Mouse (Mus musculus): ENCODE results near the gene Deup1. TPM values are rescaled to one million over a fixed set of nuclear protein-coding genes. Genes with fewer than 3 reads are reported as not detected.

The Deup1 gene
- polyA plus RNA-seq, 1 experiment from 2014 or later = 0.21 TPM

DNA sequence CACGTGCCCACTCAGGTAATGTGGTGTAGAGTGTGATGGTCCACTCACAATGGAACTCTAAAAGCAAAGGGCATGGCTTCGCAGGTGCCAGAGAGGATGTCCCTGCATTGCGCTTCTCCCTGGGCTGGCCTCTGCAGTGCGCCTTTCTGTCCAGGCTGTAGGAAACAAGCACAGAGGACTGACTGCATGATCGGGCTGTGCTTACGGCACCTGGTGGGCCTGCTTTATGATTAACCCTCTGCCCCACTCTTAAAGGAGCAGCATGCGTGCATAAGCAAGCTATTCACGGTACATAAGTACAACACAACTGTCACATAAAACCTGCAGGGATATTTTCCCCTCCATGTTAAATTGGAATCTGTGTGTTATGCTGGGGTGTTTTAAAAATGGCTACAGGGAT is 24.6 kb downstream of the Deup1 start:
- DNase-seq (ENCODE audit: low spot score) = no peak
- WGBS = 81% methylated on average over 8 of the region's 8 CpGs
- ATAC-seq (ENCODE audit: insufficient number of reproducible peaks, low FRiP score, low TSS enrichment, low read depth) = no peak

DNA sequence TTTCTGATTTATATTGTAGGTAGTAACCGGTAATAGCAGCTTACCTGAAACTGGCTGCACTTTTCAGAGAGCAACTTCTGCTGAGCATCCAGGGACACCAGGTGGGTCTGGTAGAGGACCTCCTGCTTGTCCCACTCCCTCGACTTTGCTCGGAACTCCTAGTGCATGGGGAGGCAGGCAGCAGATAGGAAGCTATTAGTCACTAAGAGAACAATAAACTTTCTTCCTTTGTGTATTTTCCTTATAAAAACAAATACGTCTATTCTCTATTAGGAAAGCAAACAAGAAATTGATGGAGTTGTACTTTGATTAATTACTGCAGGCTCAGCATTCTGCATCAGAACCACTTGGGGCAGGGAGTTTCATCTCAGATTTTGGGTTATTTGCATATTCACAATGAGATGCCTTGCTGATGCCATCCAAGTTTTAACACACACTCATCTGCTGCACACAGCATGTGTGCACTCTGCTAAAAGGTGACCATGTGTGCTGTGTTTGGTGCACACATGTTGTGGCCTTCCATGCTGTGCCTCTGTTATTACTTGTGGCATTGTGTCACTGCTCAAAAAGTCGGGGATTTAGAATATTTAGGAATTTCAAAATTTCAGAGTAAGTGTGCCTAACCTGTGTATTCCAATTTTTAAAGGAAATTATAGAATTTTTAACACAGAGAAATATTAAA is 26.7 kb downstream of the Deup1 start:
- WGBS = 72% methylated on average over 5 of the region's 5 CpGs
- Histone ChIP-seq H3K4me2 (ENCODE audit: low read depth, severe bottlenecking) (no peak overlapping the region), H3K4me1 (ENCODE audit: control insufficient read depth, insufficient read depth, low read length) (no peaks in the 10 kb centered on the region; the same call in 1 of the 2 replicates), H3K9me3 (ENCODE audit: control insufficient read depth, low read length) (no peaks in the 10 kb centered on the region), H3K9ac (ENCODE audit: low read length) (no peak overlapping the region), H3K27ac (replicated peaks; ENCODE audit: low read depth, low read length) (no peak overlapping the region), H3K36me3 (ENCODE audit: control insufficient read depth, insufficient read depth, low read length) (no peaks in the 10 kb centered on the region), H3K27me3 (ENCODE audit: control insufficient read depth, insufficient read depth, low read length) (no peaks in the 10 kb centered on the region), H3K4me3 (ENCODE audit: low read depth, low read length) (no peak overlapping the region)
- DNase-seq (ENCODE audit: low spot score) (no peak), ATAC-seq (ENCODE audit: insufficient number of reproducible peaks, low FRiP score, low TSS enrichment, low read depth) (no peak)

More for the DNA sequence above, 24.6 kb downstream of the Deup1 start:
- no peaks in the 10 kb centered on the region for H3K9me3 ChIP-seq (ENCODE audit: control insufficient read depth, low read length)
- no peak overlapping the region for H3K4me2 ChIP-seq (ENCODE audit: low read depth, severe bottlenecking)
- H3K36me3 ChIP-seq (ENCODE audit: control insufficient read depth, insufficient read depth, low read length) = no peaks in the 10 kb centered on the region
- H3K9ac ChIP-seq (ENCODE audit: low read length) = no peak overlapping the region
- no peaks in the 10 kb centered on the region; the same call in 1 of the 2 replicates for H3K4me1 ChIP-seq (ENCODE audit: control insufficient read depth, insufficient read depth, low read length)
- H3K27me3 ChIP-seq (ENCODE audit: control insufficient read depth, insufficient read depth, low read length) = no peaks in the 10 kb centered on the region
- H3K27ac ChIP-seq (replicated peaks; ENCODE audit: low read depth, low read length) = no peak overlapping the region
- no peak overlapping the region for H3K4me3 ChIP-seq (ENCODE audit: low read depth, low read length)

DNA sequence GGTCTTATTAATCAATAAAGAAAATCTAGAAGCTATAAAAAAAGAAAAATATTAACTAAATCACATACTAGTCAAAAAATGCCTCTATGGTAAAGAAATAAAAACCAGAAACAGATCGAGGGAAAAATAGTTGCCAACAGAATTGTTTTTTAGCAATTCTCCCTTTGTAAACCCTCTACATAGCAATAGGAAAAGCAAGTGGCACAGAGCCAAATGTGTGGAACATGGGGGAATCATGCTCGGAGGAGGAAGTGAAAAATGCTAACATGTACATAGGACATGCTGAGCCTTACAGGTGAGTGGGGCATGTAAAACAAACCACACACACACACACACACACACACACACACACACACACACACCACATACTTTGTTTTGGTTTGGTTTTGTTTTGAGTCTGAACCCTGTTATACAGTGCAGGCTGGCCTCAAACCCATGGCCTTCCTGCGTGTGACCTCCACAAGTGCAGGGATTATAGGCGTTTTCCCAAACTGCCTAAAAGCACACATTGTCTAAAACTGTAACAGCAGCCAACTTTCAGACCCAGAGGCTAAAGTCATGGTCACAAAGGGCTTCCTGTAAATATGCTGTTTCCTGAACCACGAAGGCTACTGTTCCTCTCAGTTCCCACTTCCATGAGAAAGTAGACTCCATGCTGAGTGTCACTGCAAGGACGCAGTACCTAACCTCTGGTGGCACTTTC is 27.4 kb downstream of the Deup1 start:
- WGBS = 71% methylated on average over 6 of the region's 6 CpGs
- Histone ChIP-seq H3K27ac (replicated peaks; ENCODE audit: low read depth, low read length) (no peak overlapping the region), H3K4me1 (ENCODE audit: control insufficient read depth, insufficient read depth, low read length) (no peaks in the 10 kb centered on the region; the same call in 1 of the 2 replicates), H3K36me3 (ENCODE audit: control insufficient read depth, insufficient read depth, low read length) (no peaks in the 10 kb centered on the region), H3K27me3 (ENCODE audit: control insufficient read depth, insufficient read depth, low read length) (no peaks in the 10 kb centered on the region), H3K4me3 (ENCODE audit: low read depth, low read length) (no peak overlapping the region), H3K9me3 (ENCODE audit: control insufficient read depth, low read length) (no peaks in the 10 kb centered on the region), H3K9ac (ENCODE audit: low read length) (no peak overlapping the region), H3K4me2 (ENCODE audit: low read depth, severe bottlenecking) (no peak overlapping the region)
- ATAC-seq (ENCODE audit: insufficient number of reproducible peaks, low FRiP score, low TSS enrichment, low read depth) (no peak), DNase-seq (ENCODE audit: low spot score) (no peak)

DNA sequence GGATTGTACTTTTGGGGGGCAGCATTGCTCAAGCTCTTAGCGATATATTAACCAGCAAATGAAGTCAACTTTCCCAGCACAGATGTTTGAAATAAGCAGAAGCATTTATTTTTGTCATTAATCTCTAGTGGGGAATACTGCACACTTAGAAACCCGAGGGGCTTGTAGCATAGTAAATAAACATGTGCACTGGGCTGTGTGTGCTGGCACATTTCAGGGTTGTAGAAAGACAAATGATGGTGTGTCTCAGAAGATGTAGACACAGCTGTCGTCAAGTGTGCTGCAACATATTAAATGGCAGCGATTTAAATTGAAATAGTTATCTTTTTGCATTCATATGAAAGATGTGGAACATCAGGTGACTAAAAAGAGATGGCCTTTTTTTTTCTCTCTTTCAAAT is 31.1 kb downstream of the Deup1 start:
- Histone ChIP-seq H3K9ac (ENCODE audit: low read length) (no peak overlapping the region), H3K9me3 (ENCODE audit: control insufficient read depth, low read length) (no peaks in the 10 kb centered on the region), H3K27me3 (ENCODE audit: control insufficient read depth, insufficient read depth, low read length) (no peaks in the 10 kb centered on the region), H3K27ac (replicated peaks; ENCODE audit: low read depth, low read length) (no peak overlapping the region), H3K4me1 (ENCODE audit: control insufficient read depth, insufficient read depth, low read length) (no peaks in the 10 kb centered on the region; the same call in 1 of the 2 replicates), H3K36me3 (ENCODE audit: control insufficient read depth, insufficient read depth, low read length) (no peaks in the 10 kb centered on the region), H3K4me3 (ENCODE audit: low read depth, low read length) (no peak overlapping the region), H3K4me2 (ENCODE audit: low read depth, severe bottlenecking) (no peak overlapping the region)
- no peak for DNase-seq (ENCODE audit: low spot score)
- 67% methylated on average over 4 of the region's 4 CpGs for WGBS
- no peak for ATAC-seq (ENCODE audit: insufficient number of reproducible peaks, low FRiP score, low TSS enrichment, low read depth)

DNA sequence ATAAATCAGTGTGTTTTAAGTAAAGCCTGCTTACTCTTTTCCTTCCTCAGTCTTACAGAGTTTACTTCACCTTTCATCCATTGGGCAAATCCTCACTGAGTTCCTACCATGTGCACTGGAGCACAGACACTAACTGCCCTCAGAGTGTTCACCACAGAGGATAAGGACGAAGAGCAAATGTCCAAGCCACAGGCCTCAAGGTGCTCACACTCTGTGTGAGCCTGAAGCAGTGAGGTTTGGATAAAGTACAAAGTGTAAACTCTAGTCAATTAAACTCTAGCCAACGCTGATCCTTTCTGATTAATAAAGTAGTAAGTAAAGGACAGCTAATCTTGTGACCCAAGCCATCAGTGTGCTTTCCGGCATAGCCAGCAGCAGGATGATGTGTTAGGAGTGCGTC is 33.6 kb downstream of the Deup1 start:
- Histone ChIP-seq H3K4me3 (ENCODE audit: low read depth, low read length) (no peak overlapping the region), H3K9ac (ENCODE audit: low read length) (no peak overlapping the region), H3K4me1 (ENCODE audit: control insufficient read depth, insufficient read depth, low read length) (no peaks in the 10 kb centered on the region), H3K9me3 (ENCODE audit: control insufficient read depth, low read length) (no peaks in the 10 kb centered on the region), H3K27me3 (ENCODE audit: control insufficient read depth, insufficient read depth, low read length) (no peaks in the 10 kb centered on the region), H3K27ac (replicated peaks; ENCODE audit: low read depth, low read length) (no peak overlapping the region), H3K36me3 (ENCODE audit: control insufficient read depth, insufficient read depth, low read length) (no peaks in the 10 kb centered on the region), H3K4me2 (ENCODE audit: low read depth, severe bottlenecking) (no peak overlapping the region)
- WGBS = 87% methylated on average over 4 of the region's 4 CpGs
- ATAC-seq (ENCODE audit: insufficient number of reproducible peaks, low FRiP score, low TSS enrichment, low read depth) (no peak), DNase-seq (ENCODE audit: low spot score) (no peak)

DNA sequence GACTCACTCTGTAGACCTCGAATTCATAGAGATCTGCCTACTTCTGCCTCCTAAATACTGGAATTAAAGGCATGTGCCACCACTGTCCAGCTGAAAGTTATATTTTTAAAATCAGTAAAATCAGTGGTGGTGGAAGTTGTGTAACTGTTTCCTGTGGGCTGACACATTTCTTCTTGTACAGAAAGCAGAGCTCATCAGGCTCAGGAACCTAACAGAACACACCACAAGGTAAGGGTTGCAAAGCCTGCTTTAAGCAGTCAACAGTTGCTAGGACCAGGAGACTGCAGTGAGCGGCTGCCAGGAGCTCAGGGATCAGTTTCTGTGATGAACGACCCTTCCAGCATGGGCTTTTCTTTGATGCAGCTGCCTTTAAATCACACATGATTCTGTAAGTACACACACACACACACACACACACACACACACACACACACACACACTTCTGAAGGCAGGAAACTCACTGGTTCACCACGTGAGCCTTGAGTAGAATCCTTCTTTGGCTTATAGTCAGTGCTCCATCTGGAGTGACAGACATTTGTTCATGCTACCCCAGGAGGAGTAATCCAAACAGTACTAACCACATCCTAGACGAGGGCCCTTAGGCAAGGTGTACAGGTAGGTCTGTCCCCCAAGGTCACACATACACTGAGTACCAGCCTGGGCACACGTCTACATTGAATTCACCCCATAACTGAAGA is 40.4 kb downstream of the Deup1 start:
- H3K9ac ChIP-seq (ENCODE audit: low read length) = no peak overlapping the region
- H3K27me3 ChIP-seq (ENCODE audit: control insufficient read depth, insufficient read depth, low read length) = no peaks in the 10 kb centered on the region
- H3K27ac ChIP-seq (replicated peaks; ENCODE audit: low read depth, low read length) = no peak overlapping the region
- H3K4me3 ChIP-seq (ENCODE audit: low read depth, low read length) = no peak overlapping the region
- H3K4me2 ChIP-seq (ENCODE audit: low read depth, severe bottlenecking) = no peak overlapping the region
- H3K4me1 ChIP-seq (ENCODE audit: control insufficient read depth, insufficient read depth, low read length) = no peaks in the 10 kb centered on the region
- WGBS = 48% methylated on average over 6 of the region's 6 CpGs
- DNase-seq (ENCODE audit: low spot score) = no peak
- H3K36me3 ChIP-seq (ENCODE audit: control insufficient read depth, insufficient read depth, low read length) = no peaks in the 10 kb centered on the region
- no peak for ATAC-seq (ENCODE audit: insufficient number of reproducible peaks, low FRiP score, low TSS enrichment, low read depth)
- H3K9me3 ChIP-seq (ENCODE audit: control insufficient read depth, low read length) = no peaks in the 10 kb centered on the region

DNA sequence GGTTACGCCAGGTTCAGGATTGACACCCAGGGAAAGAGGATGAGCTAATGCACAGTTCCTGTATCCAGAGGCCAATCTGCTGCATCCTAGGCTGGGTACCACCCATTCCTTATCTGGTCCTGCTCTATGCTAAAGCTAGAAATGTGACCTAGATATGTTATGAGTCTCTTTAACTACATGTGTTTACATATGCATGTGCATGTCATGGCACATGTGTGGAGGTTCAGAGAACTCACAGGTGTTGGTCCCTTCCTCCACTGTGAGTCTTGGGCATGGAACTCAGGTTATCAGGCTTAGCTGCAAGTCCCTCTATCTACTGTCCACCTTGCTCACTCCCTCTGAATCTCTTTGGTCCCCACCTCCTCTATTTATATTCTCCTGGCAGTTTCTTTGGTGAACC is 41.8 kb downstream of the Deup1 start:
- 94% methylated on average over 1 of the region's 1 CpGs for WGBS
- H3K9ac ChIP-seq (ENCODE audit: low read length) = no peak overlapping the region

DNA sequence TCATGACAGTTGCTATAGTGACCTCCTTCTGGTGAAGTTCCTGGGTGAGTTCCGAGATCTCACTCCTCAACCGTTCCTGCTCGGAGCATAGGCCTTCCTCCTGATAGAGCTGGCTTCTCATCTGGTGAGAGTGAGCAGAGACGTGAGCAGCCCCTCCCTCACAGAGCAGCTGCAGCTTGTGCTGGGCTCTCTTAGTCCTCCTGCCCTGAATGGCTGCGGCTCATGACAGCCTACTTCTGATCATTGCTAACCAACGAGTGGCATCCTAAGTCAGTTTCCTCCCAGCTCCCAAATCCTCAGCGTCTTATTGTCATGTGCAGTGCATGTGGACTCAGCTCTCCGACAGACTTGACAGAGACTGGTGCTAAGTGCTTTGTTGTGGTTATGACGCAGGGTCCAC is 43.5 kb downstream of the Deup1 start:
- DNase-seq (ENCODE audit: low spot score) = no peak
- Histone ChIP-seq H3K27me3 (ENCODE audit: control insufficient read depth, insufficient read depth, low read length) (no peaks in the 10 kb centered on the region), H3K4me2 (ENCODE audit: low read depth, severe bottlenecking) (no peak overlapping the region), H3K9ac (ENCODE audit: low read length) (no peak overlapping the region), H3K9me3 (ENCODE audit: control insufficient read depth, low read length) (no peaks in the 10 kb centered on the region), H3K27ac (replicated peaks; ENCODE audit: low read depth, low read length) (no peak overlapping the region), H3K36me3 (ENCODE audit: control insufficient read depth, insufficient read depth, low read length) (no peaks in the 10 kb centered on the region), H3K4me3 (ENCODE audit: low read depth, low read length) (no peak overlapping the region), H3K4me1 (ENCODE audit: control insufficient read depth, insufficient read depth, low read length) (no peaks in the 10 kb centered on the region)
- 82% methylated on average over 9 of the region's 9 CpGs for WGBS
- ATAC-seq (ENCODE audit: insufficient number of reproducible peaks, low FRiP score, low TSS enrichment, low read depth) = no peak

More for the DNA sequence above, 41.8 kb downstream of the Deup1 start:
- ATAC-seq (ENCODE audit: insufficient number of reproducible peaks, low FRiP score, low TSS enrichment, low read depth) = no peak
- H3K4me1 ChIP-seq (ENCODE audit: control insufficient read depth, insufficient read depth, low read length) = no peaks in the 10 kb centered on the region
- no peak for DNase-seq (ENCODE audit: low spot score)
- no peak overlapping the region for H3K4me3 ChIP-seq (ENCODE audit: low read depth, low read length)
- H3K4me2 ChIP-seq (ENCODE audit: low read depth, severe bottlenecking) = no peak overlapping the region
- no peaks in the 10 kb centered on the region for H3K36me3 ChIP-seq (ENCODE audit: control insufficient read depth, insufficient read depth, low read length)
- no peak overlapping the region for H3K27ac ChIP-seq (replicated peaks; ENCODE audit: low read depth, low read length)
- H3K9me3 ChIP-seq (ENCODE audit: control insufficient read depth, low read length) = no peaks in the 10 kb centered on the region
- H3K27me3 ChIP-seq (ENCODE audit: control insufficient read depth, insufficient read depth, low read length) = no peaks in the 10 kb centered on the region
